Mouse (Mus musculus): ENCODE measurements around the gene Smyd3. TPM values are rescaled to one million over a fixed set of nuclear protein-coding genes. Genes with fewer than 3 reads are reported as not detected.
A peak's percentile ranks its signal among the peaks of the same experiment; 100 is the strongest.

Gene Smyd3
- total RNA-seq, 2 experiments from 2014 or later: 7.8 TPM

- DNase-seq (ENCODE audit: low spot score in 2 of 2): no peak
These were observed 475.9 kb downstream of the Smyd3 start for GRCm38 (mm10) chr1:179041905-179042337.

GRCm38 (mm10) chr1:179041231-179041904, 476.5 kb downstream of the Smyd3 start:
- DNase-seq (ENCODE audit: low spot score in 2 of 2): no peak

GRCm38 (mm10) chr1:179038801-179039200, 479.0 kb downstream of the Smyd3 start:
- no peak for DNase-seq (ENCODE audit: low spot score in 2 of 2)

- DNase-seq (ENCODE audit: low spot score in 2 of 2): no peak
These were observed 484.9 kb downstream of the Smyd3 start for GRCm38 (mm10) chr1:179032947-179033346.

GRCm38 (mm10) chr1:179031581-179031980, 486.3 kb downstream of the Smyd3 start:
- no peak for DNase-seq (ENCODE audit: low spot score in 2 of 2)

- no peak for DNase-seq (ENCODE audit: low spot score in 2 of 2)
These were observed 491.2 kb downstream of the Smyd3 start for GRCm38 (mm10) chr1:179026614-179027013.

GRCm38 (mm10) chr1:179025169-179025568, 492.7 kb downstream of the Smyd3 start:
- no peak for DNase-seq (ENCODE audit: low spot score in 2 of 2)

- no peak for DNase-seq (ENCODE audit: low spot score in 2 of 2)
These were observed 494.4 kb downstream of the Smyd3 start for GRCm38 (mm10) chr1:179023486-179023885.

- DNase-seq (ENCODE audit: low spot score in 2 of 2): no peak
These were observed 500.4 kb downstream of the Smyd3 start for GRCm38 (mm10) chr1:179017428-179017827.

GRCm38 (mm10) chr1:179013021-179013420, 504.8 kb downstream of the Smyd3 start:
- no peak for DNase-seq (ENCODE audit: low spot score in 2 of 2)

GRCm38 (mm10) chr1:179012273-179012672, 505.6 kb downstream of the Smyd3 start:
- peak in 1 of 2 experiments; percentile 43 for DNase-seq (ENCODE audit: low spot score in 2 of 2)

GRCm38 (mm10) chr1:179010756-179011155, 507.1 kb downstream of the Smyd3 start:
- DNase-seq (ENCODE audit: low spot score in 2 of 2): no peak

- no peak for DNase-seq (ENCODE audit: low spot score in 2 of 2)
These were observed 507.9 kb downstream of the Smyd3 start for GRCm38 (mm10) chr1:179009911-179010310.

GRCm38 (mm10) chr1:179004133-179004866, 513.5 kb downstream of the Smyd3 start:
- no peak for DNase-seq (ENCODE audit: low spot score in 2 of 2)

GRCm38 (mm10) chr1:179003406-179004132, 514.3 kb downstream of the Smyd3 start:
- no peak for DNase-seq (ENCODE audit: low spot score in 2 of 2)

GRCm38 (mm10) chr1:178999876-179000528, 517.8 kb downstream of the Smyd3 start:
- no peak for DNase-seq (ENCODE audit: low spot score in 2 of 2)

GRCm38 (mm10) chr1:178997870-178998269, 520.0 kb downstream of the Smyd3 start:
- DNase-seq (ENCODE audit: low spot score in 2 of 2): no peak

- DNase-seq (ENCODE audit: low spot score in 2 of 2): no peak
These were observed 523.6 kb downstream of the Smyd3 start for GRCm38 (mm10) chr1:178994263-178994662.

- no peak for DNase-seq (ENCODE audit: low spot score in 2 of 2)
These were observed 525.3 kb downstream of the Smyd3 start for GRCm38 (mm10) chr1:178992503-178992902.

GRCm38 (mm10) chr1:178991470-178991869, 526.4 kb downstream of the Smyd3 start:
- no peak for DNase-seq (ENCODE audit: low spot score in 2 of 2)

- DNase-seq (ENCODE audit: low spot score in 2 of 2): no peak
These were observed 526.8 kb downstream of the Smyd3 start for GRCm38 (mm10) chr1:178991045-178991444.
